Mouse (Mus musculus): ENCODE measurements around the gene Ears2. TPM values are rescaled to one million over a fixed set of nuclear protein-coding genes. Genes with fewer than 3 reads are reported as not detected.

Gene Ears2
- total RNA-seq, 1 experiment from 2014 or later = 6.6 TPM

DNA sequence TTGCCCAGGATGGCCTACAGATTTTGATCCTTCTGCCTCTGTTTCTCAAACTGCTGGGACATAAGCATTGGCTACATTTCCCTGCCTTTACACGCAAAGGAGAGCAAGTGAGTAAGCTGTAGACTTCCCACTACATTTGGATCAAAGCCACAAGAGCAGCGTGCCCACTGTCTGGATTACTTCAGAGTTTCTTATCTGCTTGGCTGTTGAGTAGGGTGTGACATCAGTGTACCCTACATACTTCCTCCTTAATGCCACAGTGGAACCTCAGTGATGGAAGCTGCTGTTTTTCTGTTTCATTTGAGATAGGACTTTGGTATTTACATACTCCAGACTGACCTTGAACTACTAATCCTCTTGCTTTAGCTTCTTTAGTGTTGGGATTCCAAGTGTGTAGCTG lies 20.2 kb downstream of the Ears2 start:
- no peak for ATAC-seq (ENCODE audit: extremely low read depth, insufficient number of reproducible peaks, low FRiP score, poor library complexity, severe bottlenecking)

DNA sequence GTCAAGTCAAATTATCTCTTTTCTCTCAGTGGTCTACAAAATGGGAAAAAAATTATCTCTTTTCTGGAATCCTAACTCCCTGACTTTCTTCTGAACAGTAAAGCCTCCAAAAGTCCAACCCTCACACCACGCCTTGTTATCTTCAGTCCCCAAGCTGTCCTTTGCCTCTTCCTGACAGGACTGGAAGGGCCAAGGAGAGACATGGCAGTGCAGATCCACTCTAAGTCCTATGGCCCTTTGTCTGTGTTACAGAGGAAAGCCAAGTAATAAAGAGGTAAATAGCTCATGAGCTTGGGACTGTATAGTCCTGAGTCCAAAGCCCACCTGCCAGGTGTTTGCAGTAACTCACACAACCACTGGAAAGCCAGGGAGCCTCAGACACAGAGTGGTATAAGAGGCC lies 21.4 kb downstream of the Ears2 start:
- ATAC-seq (ENCODE audit: extremely low read depth, insufficient number of reproducible peaks, low FRiP score, poor library complexity, severe bottlenecking) = no peak

DNA sequence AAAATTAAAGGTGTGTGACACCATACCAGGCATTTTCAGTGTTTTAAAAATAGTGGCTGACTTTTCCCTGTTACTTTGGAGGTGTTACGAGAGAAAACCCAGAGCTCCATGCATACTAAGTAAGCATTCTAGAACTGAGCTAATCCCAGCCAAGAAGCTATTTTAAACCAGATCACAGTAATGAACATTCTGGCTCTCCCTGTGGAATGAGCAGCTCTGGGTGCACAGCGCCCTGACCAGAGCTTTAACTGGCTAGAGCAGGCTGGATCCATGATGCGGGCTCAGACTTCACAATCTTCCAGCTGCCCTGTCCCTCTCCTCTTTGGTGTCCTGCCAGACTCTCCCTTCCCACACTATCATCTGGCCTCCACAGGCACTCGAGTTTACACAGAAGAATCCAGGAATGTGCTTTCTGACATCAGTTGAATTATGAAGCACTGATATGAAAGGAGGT lies 21.9 kb downstream of the Ears2 start:
- no peak for ATAC-seq (ENCODE audit: extremely low read depth, insufficient number of reproducible peaks, low FRiP score, poor library complexity, severe bottlenecking)

DNA sequence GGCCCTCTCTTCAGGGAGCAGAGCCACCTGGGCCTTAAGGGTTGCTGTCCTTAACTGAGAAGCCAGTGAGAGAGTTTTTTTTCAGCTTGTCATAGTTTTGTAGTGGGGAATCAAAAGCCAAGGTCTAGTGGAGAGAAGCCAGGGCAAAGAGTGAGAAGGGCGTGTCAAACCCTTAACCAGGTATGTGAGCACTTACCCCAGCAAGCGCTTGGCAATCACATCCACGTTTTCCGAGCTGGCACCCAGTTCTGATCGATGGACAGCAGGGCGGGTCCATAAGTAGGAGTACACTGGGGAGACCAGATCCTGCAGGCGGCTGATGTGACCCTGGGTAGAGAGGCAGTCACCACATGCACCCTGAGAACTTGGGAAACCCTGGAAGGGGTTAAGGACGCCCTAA lies 23.0 kb downstream of the Ears2 start:
- ATAC-seq (ENCODE audit: extremely low read depth, insufficient number of reproducible peaks, low FRiP score, poor library complexity, severe bottlenecking) = no peak

DNA sequence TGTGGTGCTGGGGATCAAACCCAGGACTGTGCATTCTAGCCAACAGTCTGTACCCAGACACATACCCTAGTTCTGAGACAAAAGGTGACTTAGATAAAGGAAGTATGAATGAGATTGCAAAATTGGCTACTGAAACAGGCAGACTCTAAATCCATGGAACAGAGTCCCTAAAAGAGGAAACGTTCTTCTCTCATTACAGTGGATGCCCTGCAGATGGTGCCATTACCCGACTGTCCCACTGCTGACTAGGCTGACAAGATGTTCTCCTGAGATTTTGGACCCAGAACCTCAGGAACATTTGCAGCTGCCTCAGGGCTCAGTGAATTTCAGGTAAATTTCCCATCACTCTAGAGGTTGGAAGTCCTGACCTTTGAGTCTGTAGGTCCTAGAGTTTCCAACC lies 32.7 kb downstream of the Ears2 start:
- no peak for ATAC-seq (ENCODE audit: extremely low read depth, insufficient number of reproducible peaks, low FRiP score, poor library complexity, severe bottlenecking)

DNA sequence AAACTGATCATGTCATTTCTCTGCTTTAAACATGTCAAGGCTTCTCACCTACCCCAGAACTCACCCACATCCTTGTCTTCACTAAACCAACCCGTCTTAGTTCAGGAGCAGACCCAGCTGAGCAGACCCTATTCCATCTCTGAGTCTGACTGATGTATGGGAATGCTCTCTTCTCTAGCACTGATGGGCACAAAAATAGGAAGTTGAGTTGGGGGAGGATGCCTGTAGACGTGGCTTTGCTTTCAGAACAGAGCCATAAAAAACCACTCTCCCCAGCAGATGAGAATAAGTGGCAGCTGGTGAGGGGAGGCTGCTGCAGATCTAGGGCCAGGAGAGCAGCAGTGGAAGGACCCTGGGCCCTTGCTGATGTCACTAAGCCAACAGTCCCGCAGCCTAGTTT lies 33.7 kb downstream of the Ears2 start:
- ATAC-seq (ENCODE audit: extremely low read depth, insufficient number of reproducible peaks, low FRiP score, poor library complexity, severe bottlenecking) = no peak

DNA sequence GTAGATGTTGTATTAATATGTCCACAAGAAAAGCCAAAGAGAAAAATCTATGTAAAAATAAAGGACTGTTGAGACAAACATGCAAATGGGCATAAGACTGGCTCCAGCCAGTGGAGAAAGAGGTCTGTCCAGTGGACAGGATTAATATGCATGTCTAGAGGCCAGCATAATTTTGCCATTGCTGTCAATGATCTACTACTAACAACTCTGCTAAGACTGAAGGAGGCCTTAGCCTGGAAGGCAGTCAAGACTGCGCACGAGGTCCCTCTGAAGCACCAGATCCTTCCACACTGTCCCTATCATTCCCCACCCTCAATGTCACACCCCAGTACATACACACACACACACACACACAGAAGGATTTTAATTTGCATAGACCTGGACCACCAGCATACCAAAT lies 44.9 kb downstream of the Ears2 start:
- no peak for ATAC-seq (ENCODE audit: extremely low read depth, insufficient number of reproducible peaks, low FRiP score, poor library complexity, severe bottlenecking)

DNA sequence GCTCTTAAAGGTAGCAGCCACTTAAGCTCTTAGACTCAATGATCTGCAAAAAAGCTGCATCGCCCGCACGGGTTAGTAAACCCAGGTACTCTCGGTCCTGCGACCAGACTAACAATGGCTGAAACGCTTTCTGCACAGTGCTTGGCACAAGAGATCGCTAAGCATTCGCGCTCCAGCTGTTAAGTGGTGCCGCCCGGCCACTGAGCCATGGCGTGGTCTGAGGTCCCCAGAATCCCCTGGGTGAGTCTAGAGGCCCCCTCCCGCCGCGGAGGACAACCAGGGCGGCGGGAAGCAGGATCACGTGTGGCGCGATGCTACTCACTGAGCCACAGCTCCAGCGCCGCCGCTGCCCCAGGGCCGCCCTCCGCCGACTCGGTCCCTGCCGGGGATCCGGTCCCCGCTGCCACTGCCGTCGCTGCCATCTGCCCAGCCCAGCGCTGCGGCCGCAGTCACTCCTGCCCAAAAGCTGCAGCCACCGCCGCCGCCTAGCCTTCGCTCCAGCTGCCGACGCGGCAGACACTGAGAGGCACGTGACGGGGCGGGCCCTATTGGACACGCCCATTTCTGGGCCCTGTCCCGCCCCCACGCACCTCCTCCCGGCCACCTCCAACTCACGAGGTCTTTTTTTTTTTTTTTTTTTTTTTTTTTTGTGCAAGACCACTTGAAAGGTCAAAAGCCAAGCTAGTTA lies 46.3 kb downstream of the Ears2 start, which contains the start of gene Gga2:
Gene Gga2, minus strand, starts transcription at position 556 of the 688 bp plus-strand sequence.
- ATAC-seq (ENCODE audit: extremely low read depth, insufficient number of reproducible peaks, low FRiP score, poor library complexity, severe bottlenecking) = peak; percentile 63

DNA sequence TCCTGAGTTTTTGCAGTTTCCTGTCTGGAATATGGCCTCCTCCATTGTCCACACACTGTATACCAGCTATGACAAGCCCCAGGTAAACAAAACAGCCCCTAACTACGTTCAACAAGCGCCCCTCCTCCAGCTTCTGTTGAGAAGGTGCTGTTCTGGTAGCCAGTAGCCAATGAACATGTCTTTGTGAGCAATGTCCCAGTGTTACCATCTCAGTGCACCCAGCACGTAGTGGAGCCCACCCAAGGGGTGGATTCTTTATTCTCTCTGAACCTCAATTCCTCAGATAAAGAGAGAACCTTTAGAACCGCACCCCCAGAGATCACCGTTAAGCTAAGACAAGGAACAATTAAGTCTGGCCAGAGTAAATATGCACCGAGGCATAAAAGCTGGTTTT lies 46.8 kb downstream of the Ears2 start:
- ATAC-seq (ENCODE audit: extremely low read depth, insufficient number of reproducible peaks, low FRiP score, poor library complexity, severe bottlenecking) = no peak

DNA sequence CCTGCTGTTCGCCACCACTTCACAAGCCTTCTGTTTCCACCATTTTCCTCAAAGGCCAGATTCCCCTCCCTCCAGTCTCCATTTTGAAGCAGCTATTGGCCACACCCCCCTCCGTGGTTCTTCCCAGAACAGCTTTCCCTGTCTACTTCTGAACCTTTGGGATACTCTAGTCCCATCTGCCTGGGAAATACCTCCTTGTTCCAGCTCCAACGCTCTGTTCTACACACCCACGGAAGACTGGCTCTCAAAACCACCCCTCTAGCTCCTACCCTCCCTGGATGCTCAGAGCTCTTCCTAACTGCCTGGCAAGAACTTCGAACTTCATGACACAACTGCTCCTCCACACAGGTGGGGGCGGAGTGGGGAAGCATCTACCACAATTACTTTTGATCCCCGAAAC lies 48.1 kb downstream of the Ears2 start:
- ATAC-seq (ENCODE audit: extremely low read depth, insufficient number of reproducible peaks, low FRiP score, poor library complexity, severe bottlenecking) = no peak

DNA sequence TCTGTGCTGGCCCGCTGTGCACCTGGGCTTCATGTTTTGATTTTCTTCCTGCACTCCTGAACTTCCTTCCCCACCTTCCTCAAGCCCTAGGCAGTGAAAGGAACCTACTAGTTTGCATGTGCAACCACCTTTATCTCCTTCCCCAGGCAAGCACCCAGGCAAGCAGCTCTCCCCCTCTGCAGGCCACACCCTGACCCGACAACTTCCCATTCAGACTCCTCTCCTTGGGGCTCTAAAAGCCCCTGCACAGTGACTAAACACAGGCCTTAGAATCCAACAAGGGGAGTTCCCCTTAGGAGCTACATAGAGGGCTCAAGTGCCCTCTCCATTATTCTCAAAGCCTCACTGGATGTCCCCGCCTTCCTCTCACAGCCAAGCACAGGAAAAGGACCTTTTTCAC lies 48.8 kb downstream of the Ears2 start:
- peak; percentile 66 for ATAC-seq (ENCODE audit: extremely low read depth, insufficient number of reproducible peaks, low FRiP score, poor library complexity, severe bottlenecking)

DNA sequence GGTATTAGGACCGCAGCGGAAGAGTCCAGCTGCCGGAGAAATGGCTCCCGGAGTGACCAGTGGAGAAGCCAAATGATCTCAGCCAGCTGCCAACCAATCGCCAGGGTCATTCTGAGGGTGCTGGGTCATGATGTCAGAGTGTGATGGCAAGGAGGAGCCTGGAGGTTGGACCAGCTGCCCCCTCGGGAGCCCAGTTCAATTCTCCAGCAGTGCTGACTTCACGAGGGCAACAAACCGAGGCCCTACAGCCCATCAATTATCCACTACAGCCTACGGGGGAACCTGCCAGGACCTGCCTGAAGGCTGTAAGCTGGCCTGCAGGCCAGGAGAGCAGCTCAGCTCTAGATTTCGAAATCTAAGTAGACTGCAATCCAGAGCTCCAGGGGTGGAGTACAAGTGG lies 51.3 kb downstream of the Ears2 start:
- ATAC-seq (ENCODE audit: extremely low read depth, insufficient number of reproducible peaks, low FRiP score, poor library complexity, severe bottlenecking) = no peak

DNA sequence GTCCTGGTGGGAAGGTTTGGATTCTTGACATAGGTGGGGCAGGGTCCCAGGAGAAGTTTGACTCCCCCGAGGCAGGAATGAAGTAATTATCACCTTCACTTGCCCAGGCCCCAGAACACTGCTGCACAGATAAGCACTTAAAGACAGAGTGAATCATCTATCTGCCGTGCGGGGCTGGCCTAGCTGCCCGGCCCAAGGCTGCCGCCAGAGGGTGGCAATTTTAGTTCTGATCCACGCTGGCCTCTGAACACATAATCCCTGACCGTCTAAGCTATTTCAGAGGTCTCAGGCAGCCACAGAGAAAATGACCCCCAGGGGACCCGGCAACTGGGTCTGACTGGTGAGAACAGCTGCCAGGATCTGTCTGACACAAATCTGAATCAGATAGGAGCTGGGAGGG lies 52.0 kb downstream of the Ears2 start:
- no peak for ATAC-seq (ENCODE audit: extremely low read depth, insufficient number of reproducible peaks, low FRiP score, poor library complexity, severe bottlenecking)

DNA sequence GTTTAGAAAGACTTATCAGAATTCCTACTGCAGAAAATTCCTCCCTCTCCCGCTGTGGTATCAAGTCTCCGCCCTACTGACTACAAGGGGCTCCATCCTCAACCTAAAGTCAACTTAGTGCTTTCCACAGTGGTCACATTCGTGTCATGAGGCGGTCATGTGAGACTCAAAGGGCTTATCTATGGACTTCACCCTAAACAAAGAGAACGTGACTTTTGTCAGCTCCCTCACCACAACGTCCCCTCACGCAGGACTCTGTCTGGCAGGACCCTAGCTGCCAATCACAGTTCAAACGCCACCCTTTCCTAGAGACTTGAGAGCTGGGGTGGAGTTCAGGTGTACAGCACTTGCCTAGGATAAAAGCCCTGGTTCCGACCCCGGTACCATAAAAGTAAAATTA lies 54.1 kb downstream of the Ears2 start:
- no peak for ATAC-seq (ENCODE audit: extremely low read depth, insufficient number of reproducible peaks, low FRiP score, poor library complexity, severe bottlenecking)

DNA sequence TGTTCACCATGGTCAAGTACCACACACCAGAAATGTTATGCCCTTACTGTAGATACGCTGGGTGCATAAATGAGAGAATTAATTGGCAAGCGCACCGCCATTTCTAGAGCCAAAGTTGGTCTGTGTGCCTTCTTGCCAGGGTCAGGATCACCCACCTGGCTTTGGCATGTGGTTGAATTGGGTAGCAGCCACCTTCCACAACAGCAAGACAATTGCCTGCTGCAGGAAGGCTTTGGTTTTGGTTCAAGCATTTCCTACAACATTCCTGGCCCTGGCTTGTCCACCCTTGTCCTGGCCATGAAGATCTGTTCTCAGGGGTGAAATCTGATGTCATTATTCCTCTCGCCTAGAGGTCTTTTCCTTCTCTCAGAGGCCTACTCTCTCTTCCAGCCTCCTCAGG lies 54.7 kb downstream of the Ears2 start:
- ATAC-seq (ENCODE audit: extremely low read depth, insufficient number of reproducible peaks, low FRiP score, poor library complexity, severe bottlenecking) = no peak

DNA sequence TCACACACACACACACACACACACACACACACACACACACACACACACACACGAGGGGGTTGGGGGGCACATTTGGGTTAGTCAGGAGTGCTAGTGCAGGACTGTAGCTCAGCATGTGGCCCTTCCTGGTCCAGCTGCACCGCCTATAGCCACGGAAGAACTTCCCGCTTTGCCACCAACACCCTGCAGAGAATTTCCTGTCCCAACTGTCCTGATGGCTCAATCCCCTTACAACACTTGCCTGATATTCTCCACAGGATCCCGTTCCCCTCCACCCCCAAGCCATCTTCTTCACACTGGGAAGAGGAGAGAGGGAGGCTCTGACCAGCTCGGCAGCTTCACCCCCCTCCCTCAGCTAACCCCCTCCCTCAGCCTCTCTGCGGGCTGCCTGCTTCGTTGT lies 66.7 kb downstream of the Ears2 start:
- no peak for ATAC-seq (ENCODE audit: extremely low read depth, insufficient number of reproducible peaks, low FRiP score, poor library complexity, severe bottlenecking)

DNA sequence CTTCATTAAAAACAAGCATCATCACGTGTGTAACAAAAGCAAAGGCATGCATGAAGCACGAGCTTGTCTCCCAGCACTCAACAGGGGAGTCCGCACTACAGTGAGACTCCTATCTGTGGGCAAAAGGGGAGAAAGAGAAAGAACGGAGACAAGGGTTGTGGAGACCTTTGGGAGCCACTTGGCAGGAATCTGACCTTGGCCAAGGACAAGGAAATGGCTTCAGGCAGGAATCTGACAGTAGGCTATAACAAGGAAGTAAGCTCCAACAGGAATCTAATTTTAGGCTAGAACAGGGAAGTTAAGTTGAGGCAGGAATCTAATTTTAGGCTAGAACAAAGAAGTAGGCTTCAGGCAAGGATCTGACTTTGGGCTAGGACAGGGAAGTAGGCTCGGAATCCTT lies 71.1 kb downstream of the Ears2 start:
- ATAC-seq (ENCODE audit: extremely low read depth, insufficient number of reproducible peaks, low FRiP score, poor library complexity, severe bottlenecking) = no peak

Other genes with a start within 250 kb of the Ears2 start
- gene Scnn1b, start 202.2 kb downstream of the Ears2 start, total RNA-seq (2017) = not detected in 2 replicates
- gene Cog7, start 85.6 kb downstream of the Ears2 start, total RNA-seq (2017) = 8.0 and 9.5 TPM in 2 replicates
- 87.7 and 100 TPM in 2 replicates for gene Gga2, start 46.0 kb downstream of the Ears2 start, total RNA-seq (2017)
- gene Ubfd1, start 88 bp downstream of the Ears2 start, total RNA-seq (2017) = 24.6 and 24.9 TPM in 2 replicates
- gene Ndufab1, start 34.6 kb upstream of the Ears2 start, total RNA-seq (2017) = 32.8 and 34.1 TPM in 2 replicates
- gene Palb2, start 65.7 kb upstream of the Ears2 start, total RNA-seq (2017) = 6.2 and 7.1 TPM in 2 replicates
- gene Dctn5, start 65.8 kb upstream of the Ears2 start, total RNA-seq (2017) = 83.0 and 88.3 TPM in 2 replicates
- 0.49 and 0.81 TPM in 2 replicates for gene Plk1, start 92.2 kb upstream of the Ears2 start, total RNA-seq (2017)
- gene Ern2, start 118.9 kb upstream of the Ears2 start, total RNA-seq (2017) = not detected in 2 replicates
- gene Chp2, start 152.2 kb upstream of the Ears2 start, total RNA-seq (2017) = not detected in 2 replicates
- 440 and 446 TPM in 2 replicates for gene Prkcb, start 221.5 kb upstream of the Ears2 start, total RNA-seq (2017)